Mouse (Mus musculus) midbrain, embryonic 15.5 days (tissue): ENCODE data around the gene Zfyve16. TPM values are rescaled to one million over a fixed set of nuclear protein-coding genes. Genes with fewer than 3 reads are reported as not detected.
A peak's percentile ranks its signal among the peaks of the same experiment; 100 is the strongest.

Experiments used
- ATAC-seq: fragments of 200-750 bp; cut with Nextera tagmentation; replicated peaks from 2 replicates; pipeline ENCODE4 v1.8.0; 2017; ENCODE audit warnings: moderate TSS enrichment
- H3K27ac ChIP-seq: fragments of 300-500 bp; sonication (generic); 2 replicates; pipeline ENCODE4 v1.5.1; 2015; ENCODE audit warnings: mild to moderate bottlenecking, inconsistent platforms
- H3K27me3 ChIP-seq: fragments of 300-500 bp; sonication (generic); replicated peaks from 2 replicates; pipeline ENCODE4 v1.6.1; 2015; ENCODE audit warnings: inconsistent platforms
- H3K36me3 ChIP-seq: fragments of 300-500 bp; sonication (generic); replicated peaks from 2 replicates; pipeline ENCODE4 v1.6.1; 2015; ENCODE audit warnings: inconsistent platforms
- H3K4me1 ChIP-seq: fragments of 300-500 bp; sonication (generic); 2 replicates; pipeline ENCODE4 v1.6.1; 2015; ENCODE audit warnings: inconsistent platforms
- H3K4me2 ChIP-seq: fragments of 300-500 bp; sonication (generic); 2 replicates; pipeline ENCODE4 v1.6.1; 2015; ENCODE audit warnings: inconsistent platforms, mild to moderate bottlenecking, moderate library complexity
- H3K4me3 ChIP-seq: fragments of 300-500 bp; sonication (generic); 2 replicates; pipeline ENCODE4 v1.5.1; 2015; ENCODE audit warnings: mild to moderate bottlenecking, inconsistent platforms
- H3K9ac ChIP-seq: fragments of 300-500 bp; sonication (generic); 2 replicates; pipeline ENCODE4 v1.6.1; 2015; ENCODE audit warnings: mild to moderate bottlenecking, inconsistent platforms
- H3K9me3 ChIP-seq: fragments of 300-500 bp; sonication (generic); 2 replicates; pipeline ENCODE4 v1.6.1; 2016; ENCODE audit warnings: inconsistent platforms
- WGBS: fragments of 180-500 bp; shearing (Covaris S2); methylation state at CpG from one replicate; pipeline ENCODE4 v1.1.7; 2015; ENCODE audit warnings: mixed read lengths; 5-methylcytosine and 5-hydroxymethylcytosine counted together
- polyA plus RNA-seq: library from polyadenylated mRNA; unstranded; fragments of >200 nt; fragmentation: Nextera tagmentation; extraction: Ambion mirVana; gene quantifications from 2 replicates; pipeline ENCODE4 v1.2.1, GENCODE M21; 2015

The Zfyve16 gene
- polyA plus RNA-seq = 11.0 TPM in 2 replicates

- no peaks in the 10 kb centered on the region for H3K9me3 ChIP-seq
- peak; percentile 98 for ATAC-seq
- H3K4me3 ChIP-seq = peak within 1 kb of the TSS; percentile 95
- peaks cover 10% of the 10 kb centered on the region for H3K4me1 ChIP-seq
- no peaks in the 10 kb centered on the region for H3K36me3 ChIP-seq
- WGBS = under 1% methylated on average over 46 of the region's 46 CpGs
- peak within 1 kb of the TSS; percentile 97 for H3K27ac ChIP-seq
- H3K9ac ChIP-seq = peak within 1 kb of the TSS; percentile 98
- H3K27me3 ChIP-seq = no peaks in the 10 kb centered on the region
- peak within 1 kb of the TSS; percentile 68 for H3K4me2 ChIP-seq
These were observed at the start of gene Zfyve16 for GRCm38 (mm10) chr13:92530721-92531211. Zfyve16 (minus strand) TSS chr13:92530868.

- no peak overlapping the region for H3K9ac ChIP-seq
- H3K27me3 ChIP-seq = no peaks in the 10 kb centered on the region
- no peak for ATAC-seq
- no peaks in the 10 kb centered on the region for H3K4me1 ChIP-seq
- no peak overlapping the region for H3K27ac ChIP-seq
- no peaks in the 10 kb centered on the region for H3K36me3 ChIP-seq
- no peak overlapping the region for H3K4me3 ChIP-seq
- no peaks in the 10 kb centered on the region for H3K9me3 ChIP-seq
- no peak overlapping the region for H3K4me2 ChIP-seq
- 77% methylated on average over 4 of the region's 4 CpGs for WGBS
These were observed 47.5 kb upstream of the Zfyve16 start for GRCm38 (mm10) chr13:92578210-92578609.

- no peaks in the 10 kb centered on the region for H3K36me3 ChIP-seq
- H3K4me2 ChIP-seq = no peak overlapping the region
- H3K27me3 ChIP-seq = no peaks in the 10 kb centered on the region
- H3K27ac ChIP-seq = no peak overlapping the region
- no peak for ATAC-seq
- H3K9me3 ChIP-seq = no peaks in the 10 kb centered on the region
- no peaks in the 10 kb centered on the region for H3K4me1 ChIP-seq
- no peak overlapping the region for H3K4me3 ChIP-seq
- H3K9ac ChIP-seq = no peak overlapping the region
- WGBS = 43% methylated on average over 6 of the region's 6 CpGs
These were observed 46.0 kb upstream of the Zfyve16 start for GRCm38 (mm10) chr13:92576688-92577087.

- Histone ChIP-seq H3K4me3 (no peak within 1 kb of the TSS), H3K9me3 (no peaks in the 10 kb centered on the region), H3K4me2 (no peak within 1 kb of the TSS), H3K9ac (no peak within 1 kb of the TSS), H3K4me1 (no peaks in the 10 kb centered on the region), H3K27me3 (no peaks in the 10 kb centered on the region), H3K36me3 (no peaks in the 10 kb centered on the region), H3K27ac (no peak within 1 kb of the TSS)
- no peak for ATAC-seq
These were observed 45.4 kb upstream of the Zfyve16 start, which contains the start of gene Spz1 for GRCm38 (mm10) chr13:92576072-92576471. Spz1 (minus strand) TSS chr13:92576172.

- Histone ChIP-seq H3K4me2 (no peak overlapping the region), H3K9ac (no peak overlapping the region), H3K27me3 (no peaks in the 10 kb centered on the region), H3K4me1 (no peaks in the 10 kb centered on the region), H3K36me3 (no peaks in the 10 kb centered on the region), H3K27ac (no peak overlapping the region), H3K4me3 (no peak overlapping the region), H3K9me3 (no peaks in the 10 kb centered on the region)
- no peak for ATAC-seq
- 78% methylated on average over 5 of the region's 5 CpGs for WGBS
These were observed 28.8 kb upstream of the Zfyve16 start for GRCm38 (mm10) chr13:92559429-92559828.

GRCm38 (mm10) chr13:92557229-92557628, 26.6 kb upstream of the Zfyve16 start:
- H3K4me2 ChIP-seq = no peak overlapping the region
- H3K27ac ChIP-seq = no peak overlapping the region
- no peaks in the 10 kb centered on the region for H3K4me1 ChIP-seq
- no peaks in the 10 kb centered on the region for H3K9me3 ChIP-seq
- WGBS = 46% methylated on average over 2 of the region's 2 CpGs
- ATAC-seq = no peak
- no peak overlapping the region for H3K4me3 ChIP-seq
- H3K27me3 ChIP-seq = no peaks in the 10 kb centered on the region
- no peaks in the 10 kb centered on the region for H3K36me3 ChIP-seq
- no peak overlapping the region for H3K9ac ChIP-seq

- H3K4me1 ChIP-seq = no peaks in the 10 kb centered on the region
- no peak for ATAC-seq
These were observed 25.9 kb upstream of the Zfyve16 start for GRCm38 (mm10) chr13:92556458-92557126.

GRCm38 (mm10) chr13:92547093-92547492, 16.4 kb upstream of the Zfyve16 start:
- H3K4me3 ChIP-seq = no peak overlapping the region
- H3K4me2 ChIP-seq = no peak overlapping the region
- no peaks in the 10 kb centered on the region for H3K9me3 ChIP-seq
- WGBS = 89% methylated on average over 4 of the region's 4 CpGs
- no peak for ATAC-seq
- H3K36me3 ChIP-seq = no peaks in the 10 kb centered on the region
- no peak overlapping the region for H3K27ac ChIP-seq
- H3K4me1 ChIP-seq = no peaks in the 10 kb centered on the region
- H3K9ac ChIP-seq = no peak overlapping the region
- no peaks in the 10 kb centered on the region for H3K27me3 ChIP-seq

More at GRCm38 (mm10) chr13:92556458-92557126, 25.9 kb upstream of the Zfyve16 start:
- no peak overlapping the region for H3K27ac ChIP-seq
- H3K36me3 ChIP-seq = no peaks in the 10 kb centered on the region
- no peaks in the 10 kb centered on the region for H3K27me3 ChIP-seq
- H3K4me2 ChIP-seq = no peak overlapping the region
- WGBS = 22% methylated on average over 8 of the region's 8 CpGs
- H3K9me3 ChIP-seq = no peaks in the 10 kb centered on the region
- no peak overlapping the region for H3K9ac ChIP-seq
- no peak overlapping the region for H3K4me3 ChIP-seq

GRCm38 (mm10) chr13:92540997-92541396, 10.3 kb upstream of the Zfyve16 start:
- Histone ChIP-seq H3K27ac (no peak overlapping the region), H3K36me3 (no peaks in the 10 kb centered on the region), H3K4me2 (no peak overlapping the region), H3K4me1 (no peaks in the 10 kb centered on the region), H3K9ac (no peak overlapping the region), H3K9me3 (no peaks in the 10 kb centered on the region), H3K27me3 (no peaks in the 10 kb centered on the region), H3K4me3 (no peak overlapping the region)
- 92% methylated on average over 6 of the region's 6 CpGs for WGBS
- no peak for ATAC-seq

- no peaks in the 10 kb centered on the region for H3K36me3 ChIP-seq
- no peaks in the 10 kb centered on the region for H3K27me3 ChIP-seq
- no peaks in the 10 kb centered on the region for H3K9me3 ChIP-seq
- H3K27ac ChIP-seq = no peak overlapping the region
- H3K4me3 ChIP-seq = no peak overlapping the region
- 53% methylated on average over 4 of the region's 4 CpGs for WGBS
- no peak for ATAC-seq
- H3K4me1 ChIP-seq = no peaks in the 10 kb centered on the region
- H3K4me2 ChIP-seq = no peak overlapping the region
- no peak overlapping the region for H3K9ac ChIP-seq
These were observed 8.5 kb upstream of the Zfyve16 start for GRCm38 (mm10) chr13:92539126-92539525.

GRCm38 (mm10) chr13:92533801-92534200, 3.1 kb upstream of the Zfyve16 start:
- Histone ChIP-seq H3K4me1 (peaks cover 8% of the 10 kb centered on the region), H3K9me3 (no peaks in the 10 kb centered on the region), H3K27me3 (no peaks in the 10 kb centered on the region), H3K27ac (no peak overlapping the region), H3K36me3 (no peaks in the 10 kb centered on the region), H3K9ac (no peak overlapping the region), H3K4me2 (no peak overlapping the region), H3K4me3 (no peak overlapping the region)
- no peak for ATAC-seq
- WGBS = 51% methylated on average over 2 of the region's 2 CpGs

- Histone ChIP-seq H3K36me3 (no peaks in the 10 kb centered on the region), H3K9me3 (no peaks in the 10 kb centered on the region), H3K4me2 (no peak overlapping the region), H3K4me1 (peaks cover 10% of the 10 kb centered on the region), H3K9ac (no peak overlapping the region), H3K27ac (no peak overlapping the region), H3K4me3 (no peak overlapping the region), H3K27me3 (no peaks in the 10 kb centered on the region)
- no peak for ATAC-seq
- 85% methylated on average over 2 of the region's 2 CpGs for WGBS
These were observed 1.5 kb upstream of the Zfyve16 start for GRCm38 (mm10) chr13:92532216-92532615.

- H3K4me2 ChIP-seq = peak overlapping the region; percentile 68
- no peak; the same call in 1 of the 2 replicates for ATAC-seq
- H3K4me3 ChIP-seq = peak overlapping the region; percentile 95
- peak overlapping the region; percentile 98 for H3K9ac ChIP-seq
- no peaks in the 10 kb centered on the region for H3K9me3 ChIP-seq
- WGBS = 4% methylated on average over 15 of the region's 15 CpGs
- peaks cover 10% of the 10 kb centered on the region for H3K4me1 ChIP-seq
- peak overlapping the region; percentile 97 for H3K27ac ChIP-seq
- no peaks in the 10 kb centered on the region for H3K27me3 ChIP-seq
- H3K36me3 ChIP-seq = no peaks in the 10 kb centered on the region
These were observed 569 bp upstream of the Zfyve16 start for GRCm38 (mm10) chr13:92531237-92531636.
